Mouse (Mus musculus) hindbrain, embryonic 13.5 days (tissue): Measurements from ENCODE around the gene Pwp2. TPM values are rescaled to one million over a fixed set of nuclear protein-coding genes. Genes with fewer than 3 reads are reported as not detected.
A peak's percentile ranks its signal among the peaks of the same experiment; 100 is the strongest.

Experiments used
- ATAC-seq: fragments of 200-750 bp; cut with Nextera tagmentation; 2 replicates; pipeline ENCODE4 v1.8.0; 2017; ENCODE audit warnings: moderate TSS enrichment; ENCODE audit not compliant: low FRiP score
- H3K27ac ChIP-seq: fragments of 300-500 bp; sonication (generic); 2 replicates; pipeline ENCODE4 v1.5.1; 2015; ENCODE audit warnings: inconsistent platforms, mild to moderate bottlenecking, moderate library complexity
- H3K27me3 ChIP-seq: fragments of 300-500 bp; sonication (generic); 2 replicates; pipeline ENCODE4 v1.6.1; 2015; ENCODE audit warnings: mild to moderate bottlenecking, inconsistent platforms
- H3K36me3 ChIP-seq: fragments of 300-500 bp; sonication (generic); 2 replicates; pipeline ENCODE4 v1.6.1; 2015; ENCODE audit warnings: mild to moderate bottlenecking, inconsistent platforms
- H3K4me1 ChIP-seq: fragments of 300-500 bp; sonication (generic); replicated peaks from 2 replicates; pipeline ENCODE4 v1.6.1; 2015; ENCODE audit warnings: inconsistent platforms
- H3K4me2 ChIP-seq: fragments of 300-500 bp; sonication (generic); 2 replicates; pipeline ENCODE4 v1.6.1; 2015; ENCODE audit warnings: inconsistent platforms, mild to moderate bottlenecking, moderate library complexity
- H3K4me3 ChIP-seq: fragments of 300-500 bp; sonication (generic); 2 replicates; pipeline ENCODE4 v1.5.1; 2015; ENCODE audit warnings: mild to moderate bottlenecking, inconsistent platforms
- H3K9ac ChIP-seq: fragments of 300-500 bp; sonication (generic); 2 replicates; pipeline ENCODE4 v1.6.1; 2015; ENCODE audit warnings: mild to moderate bottlenecking, inconsistent platforms
- H3K9me3 ChIP-seq: fragments of 300-500 bp; sonication (generic); 2 replicates; pipeline ENCODE4 v1.6.1; 2016; ENCODE audit warnings: inconsistent platforms
- WGBS: fragments of 180-500 bp; shearing (Covaris S2); methylation state at CpG from one replicate; pipeline ENCODE4 v1.1.7; 2015; 5-methylcytosine and 5-hydroxymethylcytosine counted together
- polyA plus RNA-seq: library from polyadenylated mRNA; unstranded; fragments of >200 nt; fragmentation: Nextera tagmentation; extraction: Ambion mirVana; gene quantifications from 2 replicates; pipeline ENCODE4 v1.2.1, GENCODE M21; 2015

Pwp2 gene
- polyA plus RNA-seq: 15.5 and 17.3 TPM in 2 replicates

- Histone ChIP-seq H3K9me3 (no peaks in the 10 kb centered on the region), H3K4me3 (peak within 1 kb of the TSS; percentile 75)
- WGBS: 2% methylated on average over 47 of the region's 47 CpGs
These were observed at the start of gene Pwp2 for GRCm38 (mm10) chr10:78184531-78185380. TSS of gene Pwp2 (minus strand) at chr10:78185149.

GRCm38 (mm10) chr10:78233756-78234155, 48.8 kb upstream of the Pwp2 start:
- Histone ChIP-seq H3K9me3 (no peaks in the 10 kb centered on the region), H3K27me3 (no peaks in the 10 kb centered on the region), H3K27ac (no peak overlapping the region), H3K4me3 (no peak overlapping the region), H3K4me1 (peaks cover 7% of the 10 kb centered on the region; the same call in 1 of the 2 replicates), H3K9ac (no peak overlapping the region), H3K36me3 (peaks cover 29% of the 10 kb centered on the region), H3K4me2 (no peak overlapping the region)
- 94% methylated on average over 6 of the region's 6 CpGs for WGBS
- no peak for ATAC-seq

More at GRCm38 (mm10) chr10:78184531-78185380, at the start of gene Pwp2:
- Histone ChIP-seq H3K9ac (peak within 1 kb of the TSS; percentile 77), H3K36me3 (peaks cover 63% of the 10 kb centered on the region), H3K27ac (peak within 1 kb of the TSS; percentile 76), H3K27me3 (no peaks in the 10 kb centered on the region), H3K4me2 (peak within 1 kb of the TSS; percentile 99), H3K4me1 (peaks cover 15% of the 10 kb centered on the region)
- peak; percentile 97 for ATAC-seq

- Histone ChIP-seq H3K27me3 (no peaks in the 10 kb centered on the region), H3K27ac (no peak overlapping the region), H3K9me3 (no peaks in the 10 kb centered on the region), H3K4me3 (no peak overlapping the region), H3K9ac (no peak overlapping the region), H3K36me3 (peaks cover 29% of the 10 kb centered on the region), H3K4me2 (no peak overlapping the region), H3K4me1 (peaks cover 7% of the 10 kb centered on the region; the same call in 1 of the 2 replicates)
- ATAC-seq: no peak
- WGBS: 91% methylated on average over 5 of the region's 5 CpGs
These were observed 48.2 kb upstream of the Pwp2 start for GRCm38 (mm10) chr10:78233161-78233560.

GRCm38 (mm10) chr10:78232301-78232980, 47.5 kb upstream of the Pwp2 start:
- Histone ChIP-seq H3K9me3 (no peaks in the 10 kb centered on the region), H3K4me2 (no peak overlapping the region), H3K9ac (no peak overlapping the region), H3K27ac (no peak overlapping the region), H3K27me3 (no peaks in the 10 kb centered on the region), H3K4me1 (peaks cover 7% of the 10 kb centered on the region; the same call in 1 of the 2 replicates), H3K36me3 (peaks cover 35% of the 10 kb centered on the region), H3K4me3 (no peak overlapping the region)
- ATAC-seq: no peak
- WGBS: 86% methylated on average over 4 of the region's 4 CpGs

GRCm38 (mm10) chr10:78228560-78228928, 43.6 kb upstream of the Pwp2 start:
- H3K9ac ChIP-seq: no peak overlapping the region
- 89% methylated on average over 5 of the region's 5 CpGs for WGBS
- no peak for ATAC-seq
- no peaks in the 10 kb centered on the region for H3K27me3 ChIP-seq
- H3K4me2 ChIP-seq: no peak overlapping the region
- no peaks in the 10 kb centered on the region for H3K9me3 ChIP-seq
- peaks cover 50% of the 10 kb centered on the region for H3K36me3 ChIP-seq
- no peaks in the 10 kb centered on the region; the same call in 1 of the 2 replicates for H3K4me1 ChIP-seq
- no peak overlapping the region for H3K27ac ChIP-seq
- H3K4me3 ChIP-seq: no peak overlapping the region

GRCm38 (mm10) chr10:78227875-78228559, 43.1 kb upstream of the Pwp2 start:
- Histone ChIP-seq H3K9ac (no peak overlapping the region), H3K4me1 (no peaks in the 10 kb centered on the region; the same call in 1 of the 2 replicates), H3K4me3 (no peak overlapping the region), H3K4me2 (no peak overlapping the region), H3K27me3 (no peaks in the 10 kb centered on the region), H3K36me3 (peaks cover 50% of the 10 kb centered on the region), H3K9me3 (no peaks in the 10 kb centered on the region), H3K27ac (no peak overlapping the region)
- no peak for ATAC-seq
- WGBS: 88% methylated on average over 8 of the region's 8 CpGs

- H3K27me3 ChIP-seq: no peaks in the 10 kb centered on the region
- H3K4me1 ChIP-seq: no peaks in the 10 kb centered on the region
- H3K4me3 ChIP-seq: no peak overlapping the region
- ATAC-seq: no peak
- H3K9ac ChIP-seq: no peak overlapping the region
- no peak overlapping the region for H3K27ac ChIP-seq
- peaks cover 61% of the 10 kb centered on the region for H3K36me3 ChIP-seq
- no peaks in the 10 kb centered on the region for H3K9me3 ChIP-seq
- 93% methylated on average over 6 of the region's 6 CpGs for WGBS
- no peak overlapping the region for H3K4me2 ChIP-seq
These were observed 39.2 kb upstream of the Pwp2 start for GRCm38 (mm10) chr10:78224136-78224535.

- Histone ChIP-seq H3K27me3 (no peaks in the 10 kb centered on the region), H3K4me1 (no peaks in the 10 kb centered on the region), H3K4me3 (no peak overlapping the region), H3K9me3 (no peaks in the 10 kb centered on the region), H3K9ac (no peak overlapping the region), H3K36me3 (peaks cover 62% of the 10 kb centered on the region), H3K4me2 (no peak overlapping the region), H3K27ac (no peak overlapping the region)
- 78% methylated on average over 4 of the region's 4 CpGs for WGBS
- no peak for ATAC-seq
These were observed 38.0 kb upstream of the Pwp2 start for GRCm38 (mm10) chr10:78222908-78223307.

GRCm38 (mm10) chr10:78221315-78221714, 36.4 kb upstream of the Pwp2 start:
- Histone ChIP-seq H3K4me3 (no peak overlapping the region), H3K9ac (no peak overlapping the region), H3K4me1 (no peaks in the 10 kb centered on the region), H3K27me3 (no peaks in the 10 kb centered on the region), H3K4me2 (no peak overlapping the region), H3K27ac (no peak overlapping the region), H3K36me3 (peaks cover 64% of the 10 kb centered on the region), H3K9me3 (no peaks in the 10 kb centered on the region)
- ATAC-seq: no peak
- WGBS: 92% methylated on average over 7 of the region's 7 CpGs

GRCm38 (mm10) chr10:78219528-78219927, 34.6 kb upstream of the Pwp2 start:
- no peaks in the 10 kb centered on the region for H3K9me3 ChIP-seq
- WGBS: 94% methylated on average over 1 of the region's 1 CpGs
- no peak overlapping the region for H3K27ac ChIP-seq
- no peak overlapping the region for H3K4me3 ChIP-seq
- no peaks in the 10 kb centered on the region for H3K27me3 ChIP-seq
- H3K4me2 ChIP-seq: no peak overlapping the region
- H3K4me1 ChIP-seq: no peaks in the 10 kb centered on the region
- no peak for ATAC-seq
- peaks cover 76% of the 10 kb centered on the region for H3K36me3 ChIP-seq
- no peak overlapping the region for H3K9ac ChIP-seq

- Histone ChIP-seq H3K27ac (no peak overlapping the region), H3K4me1 (no peaks in the 10 kb centered on the region), H3K36me3 (peaks cover 85% of the 10 kb centered on the region), H3K4me2 (no peak overlapping the region), H3K9me3 (no peaks in the 10 kb centered on the region), H3K4me3 (no peak overlapping the region), H3K27me3 (no peaks in the 10 kb centered on the region), H3K9ac (no peak overlapping the region)
- no peak for ATAC-seq
- 92% methylated on average over 6 of the region's 6 CpGs for WGBS
These were observed 33.6 kb upstream of the Pwp2 start for GRCm38 (mm10) chr10:78218576-78218975.

GRCm38 (mm10) chr10:78216376-78217083, 31.6 kb upstream of the Pwp2 start:
- Histone ChIP-seq H3K36me3 (peaks cover 98% of the 10 kb centered on the region), H3K4me3 (no peak overlapping the region), H3K9ac (no peak overlapping the region), H3K4me1 (no peaks in the 10 kb centered on the region), H3K9me3 (no peaks in the 10 kb centered on the region), H3K27me3 (no peaks in the 10 kb centered on the region), H3K27ac (no peak overlapping the region), H3K4me2 (no peak overlapping the region)
- no peak for ATAC-seq
- WGBS: 87% methylated on average over 6 of the region's 6 CpGs
